Mouse (Mus musculus) myocyte (in vitro differentiated cells): ENCODE results near the gene Enho.

Source experiments
- E2F4 ChIP-seq: IDR thresholded peaks from one replicate; pipeline ENCODE4 v1.6.1; 2011; ENCODE audit warnings: mild to moderate bottlenecking, control low read depth, moderate library complexity; ENCODE audit not compliant: insufficient read depth
- MAX ChIP-seq: IDR thresholded peaks from one replicate; pipeline ENCODE4 v1.6.1; 2011; ENCODE audit warnings: low read depth, mild to moderate bottlenecking, control low read depth
- MYOD1 ChIP-seq, 3 experiments: IDR thresholded peaks; one replicate each; pipeline ENCODE4 v1.6.1; 2011; ENCODE audit warnings: control low read depth in 2 of 3, low read depth in 2 of 3, mild to moderate bottlenecking in 2 of 3, moderate library complexity in 1 of 3; ENCODE audit not compliant: insufficient read length in 2 of 3, control insufficient read depth in 1 of 3
- POLR2A ChIP-seq: IDR thresholded peaks from one replicate; pipeline ENCODE4 v1.6.1; 2011; ENCODE audit warnings: low read depth, mild to moderate bottlenecking, control low read depth, moderate library complexity; ENCODE audit not compliant: insufficient read length
- TCF12 ChIP-seq: IDR thresholded peaks from one replicate; pipeline ENCODE4 v1.6.1; 2011; ENCODE audit warnings: mild to moderate bottlenecking, control low read depth; ENCODE audit not compliant: poor library complexity, insufficient read depth, severe bottlenecking
- TCF3 ChIP-seq: IDR thresholded peaks from one replicate; pipeline ENCODE4 v1.6.1; 2011; ENCODE audit warnings: low read depth, control low read depth; ENCODE audit not compliant: insufficient read length
- USF1 ChIP-seq: IDR thresholded peaks from one replicate; pipeline ENCODE4 v1.6.1; 2011; ENCODE audit warnings: low read depth, mild to moderate bottlenecking, control low read depth, moderate library complexity

- TF ChIP-seq TCF12 (no peak), TCF3 (no peak), POLR2A (no peak), MAX (no peak), E2F4 (no peak), USF1 (no peak), MYOD1 (IDR thresholded peaks at IDR 0.05; ENCODE audit: control insufficient read depth in 1 of 3, insufficient read length in 2 of 3, low read depth in 2 of 3) (peak in 2 of 3 experiments; percentile 37 to 55)
These were observed 4.2 kb downstream of the Enho start for GRCm38 (mm10) chr4:41635906-41636305.
